Mouse (Mus musculus): Measurements from ENCODE around the gene Reps2. TPM values are rescaled to one million over a fixed set of nuclear protein-coding genes. Genes with fewer than 3 reads are reported as not detected.

The Reps2 gene
- polyA plus RNA-seq, 1 experiment from 2014 or later, result 0.29 TPM

Other genes starting within 250 kb of the Reps2 start
- gene Rbbp7, start 116.8 kb upstream of the Reps2 start, polyA plus RNA-seq (2016; fragmentation: Nextera tagmentation; extraction: Ambion mirVana), result 558 and 584 TPM in 2 replicates
- gene Txlng, start 185.8 kb upstream of the Reps2 start, polyA plus RNA-seq (2016; fragmentation: Nextera tagmentation; extraction: Ambion mirVana), result 12.5 and 14.2 TPM in 2 replicates
- gene Syap1, start 244.8 kb upstream of the Reps2 start, polyA plus RNA-seq (2016; fragmentation: Nextera tagmentation; extraction: Ambion mirVana), result 23.3 and 28.0 TPM in 2 replicates

Data from heart, embryonic 10.5 days (tissue).